Mouse (Mus musculus): Measurements from ENCODE around the gene Sapcd1. TPM values are rescaled to one million over a fixed set of nuclear protein-coding genes. Genes with fewer than 3 reads are reported as not detected.

The Sapcd1 gene
- polyA plus RNA-seq, 1 experiment from 2014 or later = 4.1 TPM

- H3K27me3 ChIP-seq (ENCODE audit: insufficient read depth, low read length) = peaks cover 25% of the 10 kb centered on the region
- 45% methylated on average over 6 of the region's 6 CpGs for WGBS (ENCODE audit: insufficient replicate concordance)
- no peak for ATAC-seq
- DNase-seq = no peak
- H3K9ac ChIP-seq (replicated peaks) = no peak overlapping the region; the same call in 1 of the 2 replicates
- H3K4me2 ChIP-seq (ENCODE audit: low read depth, low read length) = no peak overlapping the region
- H3K4me1 ChIP-seq (ENCODE audit: insufficient read depth) = peaks cover 2% of the 10 kb centered on the region
- TF ChIP-seq EP300 (IDR thresholded peaks at IDR 0.05; ENCODE audit: low read depth) (no peak), CTCF (IDR thresholded peaks at IDR 0.05; ENCODE audit: low read depth) (no peak)
- no peaks in the 10 kb centered on the region for H3K9me3 ChIP-seq (ENCODE audit: low read length)
- no peak overlapping the region for H3K4me3 ChIP-seq (ENCODE audit: low read depth, low read length)
- no peaks in the 10 kb centered on the region for H3K36me3 ChIP-seq (replicated peaks; ENCODE audit: insufficient read depth, low read length)
- no peak overlapping the region for H3K27ac ChIP-seq (ENCODE audit: low read depth)
Measured at GRCm38 (mm10) chr17:35070556-35071229, 42.9 kb upstream of the Sapcd1 start.

GRCm38 (mm10) chr17:35068213-35068914 is 40.5 kb upstream of the Sapcd1 start:
- H3K9me3 ChIP-seq (ENCODE audit: low read length) = no peaks in the 10 kb centered on the region
- no peak overlapping the region for H3K4me2 ChIP-seq (ENCODE audit: low read depth, low read length)
- H3K36me3 ChIP-seq (replicated peaks; ENCODE audit: insufficient read depth, low read length) = no peaks in the 10 kb centered on the region
- TF ChIP-seq CTCF (IDR thresholded peaks at IDR 0.05; ENCODE audit: low read depth) = no peak
- no peak for ATAC-seq
- H3K4me1 ChIP-seq (ENCODE audit: insufficient read depth) = peaks cover 13% of the 10 kb centered on the region
- peaks cover 48% of the 10 kb centered on the region for H3K27me3 ChIP-seq (ENCODE audit: insufficient read depth, low read length)
- no peak overlapping the region for H3K9ac ChIP-seq (replicated peaks)
- no peak overlapping the region for H3K27ac ChIP-seq (ENCODE audit: low read depth)
- WGBS (ENCODE audit: insufficient replicate concordance) = 70% methylated on average over 17 of the region's 17 CpGs
- no peak for DNase-seq
- no peak overlapping the region for H3K4me3 ChIP-seq (ENCODE audit: low read depth, low read length)

GRCm38 (mm10) chr17:35066084-35066483 is 38.3 kb upstream of the Sapcd1 start, which contains the start of gene Mpig6b:
Gene Mpig6b, minus strand, starts transcription at chr17:35066184.
- peaks cover 51% of the 10 kb centered on the region for H3K27me3 ChIP-seq (ENCODE audit: insufficient read depth, low read length)
- no peaks in the 10 kb centered on the region for H3K9me3 ChIP-seq (ENCODE audit: low read length)
- 0 out of 2 replicates have a peak, but pooled peaks cover 2% of the 10 kb centered on the region for H3K36me3 ChIP-seq (replicated peaks; ENCODE audit: insufficient read depth, low read length)
- peaks cover 13% of the 10 kb centered on the region for H3K4me1 ChIP-seq (ENCODE audit: insufficient read depth)
- WGBS (ENCODE audit: insufficient replicate concordance) = 44% methylated on average over 10 of the region's 10 CpGs
- no peak for DNase-seq
- no peak within 1 kb of the TSS for H3K27ac ChIP-seq (ENCODE audit: low read depth)
- ATAC-seq = no peak
- TF ChIP-seq CTCF (IDR thresholded peaks at IDR 0.05; ENCODE audit: low read depth) = no peak
- TF ChIP-seq EP300 (IDR thresholded peaks at IDR 0.05; ENCODE audit: low read depth) = no peak
- peak within 1 kb of the TSS; percentile 46 for H3K4me3 ChIP-seq (ENCODE audit: low read depth, low read length)
- H3K4me2 ChIP-seq (ENCODE audit: low read depth, low read length) = peak within 1 kb of the TSS; percentile 79
- peak within 1 kb of the TSS; percentile 22; the same call in 1 of the 2 replicates for H3K9ac ChIP-seq (replicated peaks)

- Histone ChIP-seq H3K27ac (ENCODE audit: low read depth) (no peak within 1 kb of the TSS), H3K9me3 (ENCODE audit: low read length) (no peaks in the 10 kb centered on the region), H3K27me3 (ENCODE audit: insufficient read depth, low read length) (peaks cover 51% of the 10 kb centered on the region), H3K4me3 (ENCODE audit: low read depth, low read length) (peak within 1 kb of the TSS; percentile 46), H3K9ac (replicated peaks) (peak within 1 kb of the TSS; percentile 22; the same call in 1 of the 2 replicates), H3K4me1 (ENCODE audit: insufficient read depth) (peaks cover 16% of the 10 kb centered on the region), H3K36me3 (replicated peaks; ENCODE audit: insufficient read depth, low read length) (peaks cover 7% of the 10 kb centered on the region; the same call in 1 of the 2 replicates), H3K4me2 (ENCODE audit: low read depth, low read length) (peak within 1 kb of the TSS; percentile 79)
- WGBS (ENCODE audit: insufficient replicate concordance) = 1% methylated on average over 48 of the region's 48 CpGs
- ATAC-seq = peak; percentile 49
- DNase-seq = peak; percentile 54
- no peak for TF ChIP-seq EP300 (IDR thresholded peaks at IDR 0.05; ENCODE audit: low read depth)
- TF ChIP-seq CTCF (IDR thresholded peaks at IDR 0.05; ENCODE audit: low read depth) = no peak
Measured at GRCm38 (mm10) chr17:35064951-35065947, 37.4 kb upstream of the Sapcd1 start, which contains the start of gene Ly6g6c. Gene Ly6g6c, plus strand, starts transcription at chr17:35065388.

GRCm38 (mm10) chr17:35064378-35064877 is 36.6 kb upstream of the Sapcd1 start:
- Histone ChIP-seq H3K9ac (replicated peaks) (no peak overlapping the region), H3K4me2 (ENCODE audit: low read depth, low read length) (peak overlapping the region; percentile 79), H3K36me3 (replicated peaks; ENCODE audit: insufficient read depth, low read length) (peaks cover 7% of the 10 kb centered on the region; the same call in 1 of the 2 replicates), H3K27me3 (ENCODE audit: insufficient read depth, low read length) (peaks cover 49% of the 10 kb centered on the region), H3K4me1 (ENCODE audit: insufficient read depth) (peaks cover 24% of the 10 kb centered on the region), H3K9me3 (ENCODE audit: low read length) (no peaks in the 10 kb centered on the region), H3K27ac (ENCODE audit: low read depth) (no peak overlapping the region), H3K4me3 (ENCODE audit: low read depth, low read length) (peak overlapping the region; percentile 46)
- 31% methylated on average over 10 of the region's 10 CpGs for WGBS (ENCODE audit: insufficient replicate concordance)
- no peak for ATAC-seq
- TF ChIP-seq CTCF (IDR thresholded peaks at IDR 0.05; ENCODE audit: low read depth) (no peak), EP300 (IDR thresholded peaks at IDR 0.05; ENCODE audit: low read depth) (no peak)
- no peak for DNase-seq

Measured in liver, postnatal 0 days (tissue).